Mouse (Mus musculus): ENCODE data around the gene Trmt112.

GRCm38 (mm10) chr19:6940396-6941351, 31.2 kb downstream of the Trmt112 start:
- TF ChIP-seq ZC3H11A (IDR thresholded peaks at IDR 0.05; ENCODE audit: borderline replicate concordance, low read depth, low read length) = no peak
- no peak for TF ChIP-seq MAFK (IDR thresholded peaks at IDR 0.05; ENCODE audit: insufficient read depth, low read depth, low read length)
- no peak for TF ChIP-seq CHD2 (IDR thresholded peaks at IDR 0.05; ENCODE audit: low read depth, low read length)
